Mouse (Mus musculus) cerebellum, adult 18-20 months (tissue): ENCODE measurements at regions not wholly inside any gene's neighbourhood (a gene's known extent, or its start where the extent isn't known, plus 50 kb on each side); places are given as distances from the start of the nearest gene placed in this dataset.

ENCODE experiments used
- DNase-seq, 2 experiments: peaks; one replicate each; pipeline ENCODE4 v3.0.0; 2021

- no peak for DNase-seq
Observed at GRCm38 (mm10) chr12:52622398-52622797, 76.8 kb upstream of the Akap6 start.

GRCm38 (mm10) chr12:52623416-52624108 is 75.6 kb upstream of the Akap6 start:
- no peak for DNase-seq

DNA sequence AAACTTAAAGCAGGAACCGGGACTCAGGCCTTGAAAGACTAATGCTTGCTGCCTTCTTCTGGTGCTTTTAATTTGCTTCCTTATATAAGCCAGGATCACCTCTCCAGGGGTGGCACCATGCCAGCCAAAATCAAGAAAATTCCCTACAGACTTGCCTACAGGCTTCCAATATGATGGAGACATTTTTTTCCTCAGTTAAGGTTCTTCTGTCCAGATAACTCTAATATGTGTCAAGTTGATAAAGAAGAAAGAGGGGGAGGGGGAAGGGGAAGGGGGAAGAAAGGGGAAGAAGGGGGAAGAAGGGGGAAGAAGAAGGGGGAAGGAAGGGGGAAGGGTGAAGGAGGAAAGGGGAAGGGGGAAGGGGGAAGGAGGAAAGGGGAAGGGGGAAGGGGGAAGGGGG is 74.3 kb upstream of the Akap6 start:
- no peak for DNase-seq

DNA sequence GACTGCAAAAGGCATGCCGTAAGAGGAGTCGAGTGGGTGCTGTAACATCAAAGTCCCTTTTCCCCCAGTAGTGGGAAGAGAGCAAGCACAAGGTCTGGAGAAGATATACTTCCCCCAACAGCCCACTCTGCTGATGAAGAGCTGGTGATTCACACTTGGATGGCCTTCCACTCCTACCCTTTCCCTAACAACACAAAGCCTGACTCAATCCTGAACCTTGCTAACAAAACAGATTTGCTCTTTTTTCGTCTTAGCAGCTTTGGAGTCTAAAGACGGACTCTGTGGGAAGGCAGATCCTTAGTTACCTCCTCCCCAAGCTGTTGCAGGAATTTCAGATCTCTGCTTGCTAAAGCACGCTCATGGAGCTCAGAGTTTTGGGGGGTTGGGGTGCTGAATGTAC is 70.4 kb upstream of the Akap6 start:
- DNase-seq: no peak

GRCm38 (mm10) chr12:52635121-52635878 is 63.9 kb upstream of the Akap6 start:
- DNase-seq: no peak

DNA sequence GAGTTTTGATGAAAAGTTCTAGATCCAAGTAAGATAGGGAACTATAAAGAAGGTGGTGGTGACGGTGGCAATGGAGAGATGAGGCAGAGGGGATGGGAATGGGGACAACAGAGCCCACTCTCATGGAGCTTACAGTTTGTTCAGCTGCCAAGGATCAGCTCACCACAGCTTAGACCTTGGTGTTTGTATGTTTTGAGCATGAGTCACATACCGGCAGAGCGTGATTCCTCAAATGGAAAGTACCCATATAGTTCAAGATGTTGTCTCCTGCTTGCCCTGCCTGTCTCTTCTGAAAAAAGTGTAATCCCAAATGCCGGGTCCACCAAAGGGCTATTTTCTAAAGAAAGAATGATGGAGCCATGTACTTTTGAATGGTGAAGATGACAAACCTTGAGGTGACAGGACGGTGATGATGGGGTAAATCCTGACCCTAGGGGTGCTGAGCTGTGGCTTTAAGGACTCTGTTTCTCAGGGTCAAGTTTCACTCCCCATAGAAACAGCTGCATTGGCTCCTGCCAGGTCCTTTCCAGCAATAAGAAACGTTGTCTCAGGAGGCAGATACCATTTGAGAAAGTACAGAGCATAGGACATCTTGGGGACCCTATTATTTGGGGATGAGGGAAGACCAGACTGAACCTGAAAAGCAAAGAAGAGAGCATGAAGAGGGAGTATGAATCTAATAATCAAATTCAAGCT is 62.8 kb upstream of the Akap6 start:
- DNase-seq: no peak

DNA sequence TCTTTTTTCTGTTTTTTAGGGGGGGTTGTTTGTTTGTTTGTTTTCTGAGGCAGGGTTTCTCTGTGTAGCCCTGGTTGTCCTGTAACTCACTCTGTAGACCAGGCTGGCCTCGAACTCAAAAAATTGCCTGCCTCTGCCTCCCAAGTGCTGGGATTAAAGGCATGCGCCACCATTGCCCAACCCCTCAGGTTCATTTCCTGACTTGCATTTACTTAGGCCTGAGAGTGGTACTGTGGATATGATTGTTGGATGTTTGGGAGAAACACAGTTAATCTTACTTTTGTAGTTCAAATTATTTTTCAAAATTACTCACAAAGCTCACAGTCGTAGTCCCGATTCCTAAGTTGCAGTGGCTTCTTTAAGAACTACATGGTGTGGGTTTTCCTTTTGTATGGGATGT is 62.3 kb upstream of the Akap6 start:
- DNase-seq: no peak

DNA sequence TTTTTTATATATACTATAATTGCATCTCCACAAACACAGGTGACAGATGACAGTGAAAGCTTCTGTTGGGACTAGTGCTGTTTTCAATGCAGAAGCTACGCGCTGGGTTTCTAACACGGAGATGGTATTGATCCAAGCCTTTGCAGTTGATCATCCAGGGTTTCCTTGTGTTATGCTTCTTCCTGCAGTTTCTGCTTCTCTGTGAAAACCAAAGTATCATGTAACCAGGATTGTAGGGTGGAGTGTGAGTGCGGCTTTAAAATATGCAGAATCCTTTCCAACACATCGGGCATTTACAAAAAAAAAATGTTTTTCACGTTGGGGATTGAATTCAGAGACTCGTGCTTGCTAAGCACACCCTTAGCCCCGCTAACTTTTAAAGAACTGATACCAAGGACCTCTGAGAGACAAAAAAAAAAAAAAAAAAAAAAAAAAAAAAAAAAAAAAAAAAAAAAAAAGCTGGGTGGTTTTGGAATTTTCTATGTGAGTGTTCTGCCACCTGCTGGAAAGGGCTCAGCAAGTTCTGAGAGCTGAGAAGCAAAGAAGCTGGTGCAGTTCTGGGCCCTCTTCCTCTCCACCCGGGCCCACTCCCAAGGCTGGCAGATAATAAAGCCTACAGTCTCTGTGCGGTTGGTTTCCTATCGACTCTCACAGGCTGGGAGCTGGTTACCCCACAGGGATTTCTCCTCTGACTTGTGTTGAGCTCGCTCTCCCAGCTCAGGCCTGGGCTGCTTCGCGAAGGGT is 61.5 kb upstream of the Akap6 start:
- peak; percentile 49 to 50 for DNase-seq

DNA sequence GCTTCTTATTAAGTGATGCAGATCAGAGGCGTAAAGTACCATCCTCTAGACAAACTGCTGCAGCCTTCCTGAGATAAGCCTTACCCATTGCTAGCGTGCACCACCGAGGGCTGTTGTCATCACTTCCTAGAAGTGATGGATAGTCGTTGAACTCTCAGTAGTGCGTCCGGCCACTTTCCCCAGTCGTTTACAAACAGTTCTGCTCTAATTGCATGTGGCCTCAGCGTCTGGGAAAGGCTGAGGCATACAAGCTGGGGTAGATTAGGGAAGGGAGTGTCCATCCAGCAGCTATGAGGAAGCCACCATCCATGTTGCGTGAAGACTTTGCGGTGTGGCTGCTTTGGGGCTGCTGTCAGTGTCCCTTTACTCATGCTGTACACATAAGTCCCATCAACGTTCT is 60.7 kb upstream of the Akap6 start:
- DNase-seq: no peak

- no peak for DNase-seq
Observed at GRCm38 (mm10) chr12:52644059-52644458, 55.1 kb upstream of the Akap6 start.
